Mouse (Mus musculus) embryonic fibroblast, embryonic 13.5 days (primary cell): ENCODE data around the gene Gm20388.

Experiments used
- CTCF ChIP-seq: IDR thresholded peaks from 2 replicates; pipeline ENCODE4 v1.5.1; 2011; ENCODE audit warnings: mild to moderate bottlenecking, control low read depth, low read length, moderate library complexity, borderline replicate concordance; ENCODE audit not compliant: insufficient read depth
- POLR2A ChIP-seq: IDR thresholded peaks from 2 replicates; pipeline ENCODE4 v1.6.1; 2011; ENCODE audit warnings: low read depth, mild to moderate bottlenecking, control low read depth, low read length, moderate library complexity

GRCm38 (mm10) chr8:121578676-121579451 is 1668.2 kb downstream of the Gm20388 start, which contains the start of gene Fbxo31:
- TF ChIP-seq POLR2A (peak; percentile 89), CTCF (no peak)
